Mouse (Mus musculus) heart, postnatal 0 days (tissue): ENCODE data around the gene Colq. TPM values are rescaled to one million over a fixed set of nuclear protein-coding genes. Genes with fewer than 3 reads are reported as not detected.

Source experiments
- ATAC-seq: fragments of 200-750 bp; cut with Nextera tagmentation; 2 replicates; pipeline ENCODE4 v1.8.0; 2017; ENCODE audit warnings: low read depth, moderate number of reproducible peaks, moderate library complexity; ENCODE audit not compliant: insufficient read depth
- DNase-seq: peaks from one replicate; pipeline ENCODE4 v3.0.0-alpha.2; 2016; ENCODE audit warnings: low spot score
- H3K27ac ChIP-seq: fragments of 300-500 bp; sonication (generic); 2 replicates; pipeline ENCODE4 v1.5.1; 2014; ENCODE audit warnings: low read depth, mild to moderate bottlenecking
- H3K27me3 ChIP-seq: fragments of 300-500 bp; sonication (generic); 2 replicates; pipeline ENCODE4 v1.6.1; 2014; ENCODE audit warnings: low read length, mixed read lengths; ENCODE audit not compliant: control insufficient read depth, insufficient read depth
- H3K36me3 ChIP-seq: fragments of 300-500 bp; sonication (generic); replicated peaks from 2 replicates; pipeline ENCODE4 v1.6.1; 2014; ENCODE audit warnings: low read length, mixed read lengths; ENCODE audit not compliant: control insufficient read depth, insufficient read depth
- H3K4me1 ChIP-seq: fragments of 300-500 bp; sonication (generic); 2 replicates; pipeline ENCODE4 v1.6.1; 2014; ENCODE audit warnings: antibody characterized with exemption; ENCODE audit not compliant: control insufficient read depth, insufficient read depth
- H3K4me2 ChIP-seq: fragments of 300-500 bp; sonication (generic); 2 replicates; pipeline ENCODE4 v1.6.1; 2014; ENCODE audit warnings: low read depth, mild to moderate bottlenecking, low read length, moderate library complexity
- H3K4me3 ChIP-seq: fragments of 300-500 bp; sonication (generic); 2 replicates; pipeline ENCODE4 v1.5.1; 2014; ENCODE audit warnings: low read depth, low read length
- H3K9ac ChIP-seq: fragments of 300-500 bp; sonication (generic); replicated peaks from 2 replicates; pipeline ENCODE4 v1.6.1; 2014; ENCODE audit warnings: low read depth, low read length, mixed read lengths
- H3K9me3 ChIP-seq: fragments of 300-500 bp; sonication (generic); replicated peaks from 2 replicates; pipeline ENCODE4 v1.6.1; 2016; ENCODE audit warnings: low read length; ENCODE audit not compliant: control insufficient read depth
- CTCF ChIP-seq: IDR thresholded peaks from 2 replicates; pipeline ENCODE4 v1.5.1; 2016; ENCODE audit warnings: antibody characterized with exemption, control low read depth, low read depth
- EP300 ChIP-seq: IDR thresholded peaks from 2 replicates; pipeline ENCODE4 v1.6.1; 2016; ENCODE audit warnings: antibody characterized with exemption, low read depth
- WGBS: fragments of 180-500 bp; shearing (Covaris S2); extraction: QIAGEN DNeasy Blood & Tissue Kit; methylation state at CpG from one replicate; pipeline ENCODE4 v1.1.7; 2014; 5-methylcytosine and 5-hydroxymethylcytosine counted together
- polyA plus RNA-seq: library from polyadenylated mRNA; unstranded; fragments of >200 nt; fragmentation: Nextera tagmentation; extraction: Ambion mirVana; gene quantifications from 2 replicates; pipeline ENCODE4 v1.2.1, GENCODE M21; 2015
- total RNA-seq: library from RNA; depleted of rRNA; stranded (reverse); fragments of >200 nt; gene quantifications from 2 replicates; pipeline ENCODE4 v1.2.3, GENCODE M21; 2014; ENCODE audit warnings: low replicate concordance

The Colq gene
- total and polyA plus RNA-seq, 2 experiments from 2014 or later = 7.5 to 13.8 TPM

DNA sequence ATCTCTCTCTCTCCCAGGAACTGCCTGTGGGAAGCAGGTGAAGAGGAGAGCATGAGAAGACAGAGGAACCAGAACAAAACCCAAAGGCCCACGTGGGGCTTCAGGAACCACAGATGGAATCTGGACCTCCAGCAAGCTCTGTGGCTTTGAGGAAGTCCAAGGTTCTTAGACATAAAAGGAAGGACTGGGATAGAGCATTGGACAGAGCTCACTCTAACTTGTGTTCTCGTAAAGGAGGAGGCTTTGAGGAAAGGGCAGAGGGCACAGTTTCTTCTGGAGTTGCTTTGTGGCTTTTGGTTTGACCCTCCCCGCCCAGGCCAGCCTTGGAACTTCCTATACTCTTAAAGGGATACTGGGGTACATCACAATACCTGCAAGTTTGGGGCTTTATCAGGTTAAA, 58.5 kb downstream of the Colq start:
- WGBS = 64% methylated on average over 3 of the region's 3 CpGs
- no peak for DNase-seq
- H3K27me3 ChIP-seq = no peaks in the 10 kb centered on the region
- ATAC-seq = no peak
- peaks cover 25% of the 10 kb centered on the region; the same call in 1 of the 2 replicates for H3K36me3 ChIP-seq
- TF ChIP-seq EP300 (no peak), CTCF (no peak)
- H3K9ac ChIP-seq = no peak overlapping the region
- no peaks in the 10 kb centered on the region for H3K4me1 ChIP-seq
- H3K4me2 ChIP-seq = no peak overlapping the region
- no peaks in the 10 kb centered on the region for H3K9me3 ChIP-seq
- H3K27ac ChIP-seq = peak overlapping the region; percentile 64; the same call in 1 of the 2 replicates
- no peak overlapping the region for H3K4me3 ChIP-seq

DNA sequence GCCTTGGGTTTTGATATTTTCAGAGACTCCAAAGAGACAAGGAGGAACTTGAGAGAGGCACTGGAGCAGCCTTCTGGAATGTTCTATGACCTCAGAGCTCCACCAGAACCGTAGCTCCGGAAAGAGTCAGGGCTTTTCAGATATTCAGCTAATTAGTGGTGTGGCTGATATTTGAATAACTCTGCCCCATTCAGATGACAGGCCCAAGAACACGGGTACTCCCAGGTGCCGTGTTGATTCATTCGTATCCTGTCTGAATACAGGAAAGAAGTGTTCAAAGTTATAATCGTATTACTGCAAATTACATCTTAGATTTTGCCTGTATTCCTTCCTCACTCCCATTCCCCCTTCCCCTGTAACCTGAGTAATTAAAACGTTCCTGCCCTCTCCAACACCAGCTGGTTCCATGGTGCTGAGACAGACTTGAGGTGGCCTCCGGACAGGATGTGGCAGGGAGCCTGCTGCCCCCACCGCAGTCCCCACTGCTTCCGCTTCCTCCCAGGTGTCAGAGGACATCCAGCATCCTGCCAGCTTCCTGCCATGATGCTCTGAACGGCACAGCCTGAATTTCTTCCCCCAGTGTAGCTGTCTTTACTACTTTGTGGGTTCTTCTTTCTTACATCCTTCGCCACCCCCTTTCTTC, 59.5 kb downstream of the Colq start:
- ATAC-seq (0 out of 2 replicates have a peak, but pooled peaks have one; percentile 44), DNase-seq (no peak)
- Histone ChIP-seq H3K4me2 (no peak overlapping the region), H3K27ac (peak overlapping the region; percentile 64; the same call in 1 of the 2 replicates), H3K4me3 (no peak overlapping the region), H3K27me3 (no peaks in the 10 kb centered on the region), H3K36me3 (peaks cover 16% of the 10 kb centered on the region; the same call in 1 of the 2 replicates), H3K9me3 (no peaks in the 10 kb centered on the region), H3K4me1 (no peaks in the 10 kb centered on the region), H3K9ac (no peak overlapping the region)
- 53% methylated on average over 12 of the region's 12 CpGs for WGBS
- TF ChIP-seq CTCF (no peak), EP300 (no peak)

DNA sequence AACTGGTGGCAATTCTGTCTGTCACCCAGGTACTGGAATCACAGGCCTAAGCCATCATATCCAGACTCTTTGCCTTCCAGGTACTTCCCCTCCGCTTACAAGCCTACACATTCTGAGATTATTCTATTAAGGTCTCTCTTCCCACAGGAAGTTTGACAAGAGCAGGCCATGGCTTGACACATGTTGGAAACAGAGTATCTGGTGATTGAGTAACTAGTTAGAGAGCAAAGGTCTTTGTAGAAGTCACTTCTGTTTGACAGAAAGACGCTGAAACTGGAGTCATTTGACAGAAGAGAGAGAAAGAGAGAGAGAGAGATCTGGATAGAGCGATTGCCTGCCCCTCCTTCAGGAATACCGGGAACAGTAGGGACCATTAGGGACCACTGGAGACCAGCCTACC, 60.3 kb downstream of the Colq start:
- TF ChIP-seq CTCF = no peak
- TF ChIP-seq EP300 = no peak
- WGBS = 85% methylated on average over 4 of the region's 4 CpGs
- peaks cover 19% of the 10 kb centered on the region; the same call in 1 of the 2 replicates for H3K36me3 ChIP-seq
- DNase-seq (no peak), ATAC-seq (no peak)
- no peak overlapping the region for H3K4me2 ChIP-seq
- H3K4me3 ChIP-seq = no peak overlapping the region
- no peaks in the 10 kb centered on the region for H3K27me3 ChIP-seq
- H3K9me3 ChIP-seq = no peaks in the 10 kb centered on the region
- no peak overlapping the region for H3K9ac ChIP-seq
- 0 out of 2 replicates have a peak overlapping the region, but pooled peaks have one; percentile 64 for H3K27ac ChIP-seq
- no peaks in the 10 kb centered on the region for H3K4me1 ChIP-seq

DNA sequence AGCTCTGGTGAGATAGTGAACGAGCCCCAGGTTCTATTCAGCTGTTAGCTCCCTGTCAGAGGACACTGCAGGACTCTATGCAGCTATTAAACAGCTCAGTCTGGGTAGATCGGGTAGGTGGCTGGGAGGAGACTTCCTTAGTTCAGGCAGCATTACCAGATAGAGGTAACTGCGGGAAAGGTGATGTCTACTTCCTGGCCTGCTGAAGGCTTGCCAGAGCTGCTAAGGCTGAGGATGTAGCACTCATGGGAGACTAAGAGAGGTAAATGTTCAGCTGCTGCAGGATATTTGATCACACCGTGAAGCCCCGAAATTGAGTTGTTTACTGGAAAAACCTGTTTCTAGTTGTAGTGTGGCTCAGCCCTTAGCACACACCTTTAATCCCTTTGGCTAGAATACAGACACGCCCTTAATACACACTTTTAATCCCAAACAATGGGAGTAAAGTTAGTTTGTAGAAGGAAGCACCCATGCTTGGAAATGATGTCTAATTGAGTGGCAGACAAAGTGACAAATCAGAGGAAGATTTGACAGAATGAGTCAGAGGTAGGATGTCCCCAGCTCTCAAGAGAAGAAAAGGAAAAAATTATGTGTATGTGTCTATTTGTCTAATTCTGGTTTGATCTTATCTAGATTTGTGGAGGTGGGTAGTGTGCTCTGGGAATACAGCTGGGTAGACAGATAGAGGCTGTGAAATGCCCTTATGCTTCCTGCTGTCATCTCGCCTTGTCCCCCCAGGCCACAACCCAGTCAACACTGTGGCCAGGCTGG, 65.9 kb downstream of the Colq start:
- no peak overlapping the region for H3K27ac ChIP-seq
- H3K4me2 ChIP-seq = no peak overlapping the region
- TF ChIP-seq CTCF = no peak
- no peak for TF ChIP-seq EP300
- H3K9ac ChIP-seq = no peak overlapping the region
- no peak for ATAC-seq
- 67% methylated on average over 7 of the region's 7 CpGs for WGBS
- peaks cover 34% of the 10 kb centered on the region; the same call in 1 of the 2 replicates for H3K36me3 ChIP-seq
- H3K4me1 ChIP-seq = no peaks in the 10 kb centered on the region
- no peaks in the 10 kb centered on the region for H3K27me3 ChIP-seq
- no peak overlapping the region for H3K4me3 ChIP-seq
- no peaks in the 10 kb centered on the region for H3K9me3 ChIP-seq
- DNase-seq = no peak

DNA sequence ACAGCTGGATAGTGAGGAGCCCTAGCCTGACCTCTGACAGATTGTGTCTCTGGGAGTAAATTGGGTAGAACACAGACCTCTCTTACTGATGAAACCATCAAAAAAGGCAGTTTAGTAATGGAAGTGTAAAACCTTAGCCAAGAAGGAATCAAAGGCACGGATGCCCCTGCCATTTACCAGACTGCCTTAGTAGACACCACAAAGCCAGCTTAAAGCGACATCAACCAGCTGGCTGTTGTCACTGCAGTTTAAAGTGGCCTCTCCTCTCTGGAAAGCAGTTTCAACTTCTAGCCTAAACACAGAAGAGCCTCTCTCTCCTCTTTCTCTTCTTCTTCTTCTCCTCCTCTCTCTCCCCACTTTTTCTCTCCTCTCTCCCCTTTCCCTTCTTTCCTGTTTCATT, 69.8 kb downstream of the Colq start:
- Histone ChIP-seq H3K4me3 (no peak overlapping the region), H3K27ac (no peak overlapping the region), H3K9me3 (no peaks in the 10 kb centered on the region), H3K9ac (no peak overlapping the region), H3K27me3 (no peaks in the 10 kb centered on the region), H3K4me2 (no peak overlapping the region), H3K4me1 (no peaks in the 10 kb centered on the region), H3K36me3 (peaks cover 28% of the 10 kb centered on the region; the same call in 1 of the 2 replicates)
- TF ChIP-seq CTCF = no peak
- TF ChIP-seq EP300 = no peak
- WGBS = 84% methylated on average over 2 of the region's 2 CpGs
- ATAC-seq (no peak), DNase-seq (no peak)
